Mouse (Mus musculus) left cerebral cortex, adult 9 months (tissue): ENCODE measurements at regions not wholly inside any gene's neighbourhood (a gene's known extent, or its start where the extent isn't known, plus 50 kb on each side); places are given as distances from the start of the nearest gene placed in this dataset.

ENCODE experiments used
- DNase-seq, 2 experiments: peaks; one replicate each; pipeline ENCODE4 v3.0.0; 2022; ENCODE audit warnings: low spot score in 2 of 2

GRCm38 (mm10) chr11:112103252-112103651 is 678.8 kb upstream of the Sox9 start:
- DNase-seq = no peak

GRCm38 (mm10) chr11:112106891-112107290 is 675.1 kb upstream of the Sox9 start:
- DNase-seq = peak in 1 of 2 experiments; percentile 7

- DNase-seq = peak; percentile 20 to 42
Measured at GRCm38 (mm10) chr11:112107314-112107713, 674.7 kb upstream of the Sox9 start.

GRCm38 (mm10) chr11:112121026-112121425 is 661.0 kb upstream of the Sox9 start:
- DNase-seq = peak in 1 of 2 experiments; percentile 16

GRCm38 (mm10) chr11:112121831-112122230 is 660.2 kb upstream of the Sox9 start:
- peak in 1 of 2 experiments; percentile 3 for DNase-seq

- no peak for DNase-seq
Measured at GRCm38 (mm10) chr11:112125249-112125933, 656.6 kb upstream of the Sox9 start.

- no peak for DNase-seq
Measured at GRCm38 (mm10) chr11:112130090-112130489, 651.9 kb upstream of the Sox9 start.

- DNase-seq = no peak
Measured at GRCm38 (mm10) chr11:112137401-112138020, 644.5 kb upstream of the Sox9 start.

- DNase-seq = no peak
Measured at GRCm38 (mm10) chr11:112140058-112140457, 642.0 kb upstream of the Sox9 start.

GRCm38 (mm10) chr11:112140495-112140894 is 641.5 kb upstream of the Sox9 start:
- DNase-seq = no peak

- DNase-seq = no peak
Measured at GRCm38 (mm10) chr11:112140912-112141311, 641.1 kb upstream of the Sox9 start.

GRCm38 (mm10) chr11:112152051-112152450 is 630.0 kb upstream of the Sox9 start:
- no peak for DNase-seq

GRCm38 (mm10) chr11:112153198-112153597 is 628.8 kb upstream of the Sox9 start:
- no peak for DNase-seq

- no peak for DNase-seq
Measured at GRCm38 (mm10) chr11:112154712-112155319, 627.2 kb upstream of the Sox9 start.

GRCm38 (mm10) chr11:112155339-112155955 is 626.6 kb upstream of the Sox9 start:
- no peak for DNase-seq

GRCm38 (mm10) chr11:112163681-112164265 is 618.3 kb upstream of the Sox9 start:
- DNase-seq = no peak

- DNase-seq = no peak
Measured at GRCm38 (mm10) chr11:112173585-112173984, 608.4 kb upstream of the Sox9 start.

GRCm38 (mm10) chr11:112175302-112175701 is 606.7 kb upstream of the Sox9 start:
- no peak for DNase-seq

- peak in 1 of 2 experiments; percentile 4 for DNase-seq
Measured at GRCm38 (mm10) chr11:112180666-112181065, 601.4 kb upstream of the Sox9 start.

GRCm38 (mm10) chr11:112197620-112198268 is 584.3 kb upstream of the Sox9 start:
- DNase-seq = no peak

- no peak for DNase-seq
Measured at GRCm38 (mm10) chr11:112204561-112204960, 577.5 kb upstream of the Sox9 start.

GRCm38 (mm10) chr11:112209414-112209813 is 572.6 kb upstream of the Sox9 start:
- DNase-seq = peak in 1 of 2 experiments; percentile 71
